Mouse (Mus musculus): ENCODE measurements around the gene Carmil3. TPM values are rescaled to one million over a fixed set of nuclear protein-coding genes. Genes with fewer than 3 reads are reported as not detected.

Carmil3 gene
- total and polyA plus RNA-seq, 3 experiments, result 0.27 to 2.6 TPM; not detected in 1

DNA sequence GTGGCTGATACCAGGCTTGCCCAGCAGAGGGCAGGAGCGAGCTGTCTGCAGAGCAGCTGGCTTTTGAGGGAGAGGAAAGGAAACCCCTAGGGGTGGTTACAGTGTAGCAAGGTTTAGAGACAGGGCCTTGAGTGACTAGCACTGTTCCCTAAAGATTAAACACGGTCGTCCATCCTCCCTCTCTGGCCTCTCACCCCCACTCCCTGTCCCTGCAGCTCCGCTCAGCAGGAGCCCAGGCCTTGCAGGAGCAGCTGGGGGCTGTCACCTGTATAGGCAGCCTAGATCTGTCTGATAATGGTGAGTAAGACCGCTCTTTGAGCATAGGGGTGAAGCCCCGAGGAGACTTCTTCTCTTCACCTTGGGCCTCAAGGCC, 7.0 kb downstream of the Carmil3 start:
- Histone ChIP-seq H3K9me3 (replicated peaks; ENCODE audit: insufficient read depth, low read length) (no peaks in the 10 kb centered on the region), H3K27ac (ENCODE audit: control insufficient read depth, low read depth, low read length) (no peak overlapping the region), H3K4me1 (ENCODE audit: control insufficient read depth in 1 of 2, insufficient read depth in 2 of 2, low read length in 2 of 2) (no peaks in the 10 kb centered on the region), H3K36me3 (ENCODE audit: control insufficient read depth in 1 of 2, insufficient read depth in 2 of 2, low read length in 2 of 2) (no peaks in the 10 kb centered on the region), H3K9ac (ENCODE audit: control insufficient read depth, low read depth, low read length, poor library complexity, severe bottlenecking) (no peak overlapping the region), H3K79me2 (ENCODE audit: control insufficient read depth, insufficient read depth, low read length, poor library complexity) (no peaks in the 10 kb centered on the region), H3K27me3 (ENCODE audit: control insufficient read depth in 1 of 2, insufficient read depth in 2 of 2, low read length in 2 of 2) (peaks cover 0 to 1% of the 10 kb centered on the region in 2 experiments; a peak in 2 of 4 replicates), H3K4me3 (ENCODE audit: control insufficient read depth in 1 of 2, insufficient read depth in 1 of 2, low read depth in 2 of 2, low read length in 2 of 2) (no peak overlapping the region)
- TF ChIP-seq TAL1 (IDR thresholded peaks at IDR 0.05; ENCODE audit: low read length) (no peak), MXI1 (IDR thresholded peaks at IDR 0.05; ENCODE audit: low read depth, low read length) (no peak), EP300 (IDR thresholded peaks at IDR 0.05; ENCODE audit: low read depth in 1 of 2, low read length in 2 of 2) (no peak), ETS1 (IDR thresholded peaks at IDR 0.05; ENCODE audit: low read depth, low read length) (no peak), E2F4 (IDR thresholded peaks at IDR 0.05; ENCODE audit: borderline replicate concordance, low read depth, low read length) (no peak), CTCF (IDR thresholded peaks at IDR 0.05 in 2 of 3, conservative IDR thresholded peaks at IDR 0.05 in 1 of 3; ENCODE audit: control insufficient read depth in 1 of 3, insufficient read depth in 1 of 3, low read depth in 2 of 3, low read length in 3 of 3, poor library complexity in 1 of 3, severe bottlenecking in 1 of 3) (peak; percentile 98 to 100 (median 98)), MYB (IDR thresholded peaks at IDR 0.05; ENCODE audit: low read depth, low read length) (no peak), TCF12 (IDR thresholded peaks at IDR 0.05; ENCODE audit: low read depth, low read length) (no peak), RAD21 (IDR thresholded peaks at IDR 0.05; ENCODE audit: low read depth, low read length) (peak; percentile 96), KAT2A (conservative IDR thresholded peaks at IDR 0.05; ENCODE audit: low read depth, low read length) (no peak), SMC3 (IDR thresholded peaks at IDR 0.05; ENCODE audit: low read depth, low read length) (peak; percentile 96), TBP (IDR thresholded peaks at IDR 0.05; ENCODE audit: low read depth, low read length) (no peak), ELF1 (IDR thresholded peaks at IDR 0.05; ENCODE audit: low read depth, low read length) (no peak), ZMIZ1 (IDR thresholded peaks at IDR 0.05; ENCODE audit: low read depth, low read length) (no peak), POLR2AphosphoS2 (IDR thresholded peaks at IDR 0.05; ENCODE audit: low read length) (no peak), MAX (IDR thresholded peaks at IDR 0.05; ENCODE audit: low read length) (no peak), NRF1 (IDR thresholded peaks at IDR 0.05; ENCODE audit: insufficient read depth, low read depth, low read length, poor library complexity, severe bottlenecking) (no peak), SIN3A (IDR thresholded peaks at IDR 0.05; ENCODE audit: low read length) (peak; percentile 45; the same call in 1 of the 2 replicates), ZC3H11A (IDR thresholded peaks at IDR 0.05; ENCODE audit: low read depth, low read length) (peak; percentile 88), MAFK (IDR thresholded peaks at IDR 0.05; ENCODE audit: borderline replicate concordance, low read depth, low read length) (no peak), CHD2 (IDR thresholded peaks at IDR 0.05; ENCODE audit: low read length) (no peak), POLR2AphosphoS5 (IDR thresholded peaks at IDR 0.05; ENCODE audit: borderline replicate concordance, low read depth, low read length) (no peak)
- peak; percentile 82 for DNase-seq (ENCODE audit: low read depth, low spot score)

DNA sequence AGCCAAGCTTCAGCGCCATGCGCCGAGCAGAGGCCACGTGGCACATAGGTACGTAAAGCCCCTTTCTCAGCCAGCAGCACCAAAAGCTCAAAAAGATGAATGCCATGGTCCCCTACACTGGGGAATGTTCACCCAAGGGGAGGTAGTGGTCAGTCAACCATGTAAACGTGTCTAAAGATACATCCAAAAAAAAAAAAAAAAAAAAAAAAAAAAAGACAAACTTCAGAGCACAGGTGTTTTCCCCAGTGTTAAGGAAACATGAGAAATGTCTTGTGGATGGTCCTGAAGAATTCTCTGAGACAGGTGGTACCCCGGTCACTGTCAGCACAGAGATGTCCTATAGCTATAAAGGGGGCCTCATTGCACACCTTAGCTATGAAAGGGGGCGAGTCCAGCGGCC, 15.2 kb downstream of the Carmil3 start:
- no peak overlapping the region for H3K4me3 ChIP-seq (ENCODE audit: control insufficient read depth in 1 of 2, insufficient read depth in 1 of 2, low read depth in 2 of 2, low read length in 2 of 2)
- no peaks in the 10 kb centered on the region for H3K36me3 ChIP-seq (ENCODE audit: control insufficient read depth in 1 of 2, insufficient read depth in 2 of 2, low read length in 2 of 2)
- peaks cover 2 to 6% of the 10 kb centered on the region in 2 experiments; a peak in 3 of 4 replicates for H3K27me3 ChIP-seq (ENCODE audit: control insufficient read depth in 1 of 2, insufficient read depth in 2 of 2, low read length in 2 of 2)
- TF ChIP-seq MXI1 (IDR thresholded peaks at IDR 0.05; ENCODE audit: low read depth, low read length), result no peak
- no peak for TF ChIP-seq POLR2A (IDR thresholded peaks at IDR 0.05; ENCODE audit: control insufficient read depth in 1 of 2, insufficient read depth in 1 of 2, low read depth in 1 of 2, low read length in 2 of 2, poor library complexity in 1 of 2)
- TF ChIP-seq ZMIZ1 (IDR thresholded peaks at IDR 0.05; ENCODE audit: low read depth, low read length), result no peak
- TF ChIP-seq ZNF384 (IDR thresholded peaks at IDR 0.05; ENCODE audit: low read depth, low read length), result no peak
- TF ChIP-seq KAT2A (conservative IDR thresholded peaks at IDR 0.05; ENCODE audit: low read depth, low read length), result no peak
- TF ChIP-seq TAL1 (IDR thresholded peaks at IDR 0.05; ENCODE audit: low read length), result no peak
- TF ChIP-seq UBTF (IDR thresholded peaks at IDR 0.05; ENCODE audit: borderline replicate concordance, insufficient read depth, low read depth, low read length), result no peak
- TF ChIP-seq E2F4 (IDR thresholded peaks at IDR 0.05; ENCODE audit: borderline replicate concordance, low read depth, low read length), result no peak
- TF ChIP-seq TCF12 (IDR thresholded peaks at IDR 0.05; ENCODE audit: low read depth, low read length), result no peak
- no peak for TF ChIP-seq MEF2A (IDR thresholded peaks at IDR 0.05; ENCODE audit: extremely low read depth, insufficient replicate concordance, low read depth, low read length, poor library complexity, severe bottlenecking)
- TF ChIP-seq MYB (IDR thresholded peaks at IDR 0.05; ENCODE audit: low read depth, low read length), result no peak
- TF ChIP-seq NELFE (IDR thresholded peaks at IDR 0.05; ENCODE audit: low read depth, low read length), result no peak
- no peak for TF ChIP-seq ZKSCAN1 (IDR thresholded peaks at IDR 0.05; ENCODE audit: low read depth, low read length)
- TF ChIP-seq SIN3A (IDR thresholded peaks at IDR 0.05; ENCODE audit: low read length), result no peak
- no peak for TF ChIP-seq CHD1 (IDR thresholded peaks at IDR 0.05; ENCODE audit: low read depth, low read length)
- no peak for TF ChIP-seq JUND (IDR thresholded peaks at IDR 0.05; ENCODE audit: low read depth, low read length)
- TF ChIP-seq POLR2AphosphoS2 (IDR thresholded peaks at IDR 0.05; ENCODE audit: low read length), result no peak
- TF ChIP-seq BHLHE40 (IDR thresholded peaks at IDR 0.05; ENCODE audit: borderline replicate concordance, low read depth, low read length), result no peak
- TF ChIP-seq CHD2 (IDR thresholded peaks at IDR 0.05; ENCODE audit: low read length), result no peak
- no peaks in the 10 kb centered on the region for H3K9me3 ChIP-seq (replicated peaks; ENCODE audit: insufficient read depth, low read length)
- H3K9ac ChIP-seq (ENCODE audit: control insufficient read depth, low read depth, low read length, poor library complexity, severe bottlenecking), result no peak overlapping the region
- no peak overlapping the region for H3K27ac ChIP-seq (ENCODE audit: control insufficient read depth, low read depth, low read length)
- no peaks in the 10 kb centered on the region for H3K79me2 ChIP-seq (ENCODE audit: control insufficient read depth, insufficient read depth, low read length, poor library complexity)
- no peak for DNase-seq (ENCODE audit: low read depth, low spot score)
- no peaks in the 10 kb centered on the region for H3K4me1 ChIP-seq (ENCODE audit: control insufficient read depth in 1 of 2, insufficient read depth in 2 of 2, low read length in 2 of 2)
